Mouse (Mus musculus) kidney, adult 2 months (tissue): ENCODE measurements around the gene Svop.

Experiments used
- CTCF ChIP-seq: fragments of 200-500 bp; conservative IDR thresholded peaks from 2 replicates; pipeline ENCODE4 v1.5.1; 2011; ENCODE audit warnings: low read depth, mild to moderate bottlenecking, control low read depth, low read length, moderate library complexity, mixed read lengths; ENCODE audit not compliant: insufficient read depth, insufficient read length
- POLR2A ChIP-seq: fragments of 200-500 bp; IDR thresholded peaks from one replicate; pipeline ENCODE4 v1.6.1; 2011; ENCODE audit warnings: low read depth, low read length, control low read depth

GRCm38 (mm10) chr5:114007753-114008453, 83.5 kb downstream of the Svop start:
- TF ChIP-seq POLR2A: no peak
- TF ChIP-seq CTCF: no peak
